Mouse (Mus musculus) heart, embryonic 15.5 days (tissue): ENCODE measurements around the gene Cdkl5. TPM values are rescaled to one million over a fixed set of nuclear protein-coding genes. Genes with fewer than 3 reads are reported as not detected.

Experiments used
- ATAC-seq: fragments of 200-750 bp; cut with Nextera tagmentation; replicated peaks from 2 replicates; pipeline ENCODE4 v1.8.0; 2017; ENCODE audit warnings: low read depth, moderate TSS enrichment; ENCODE audit not compliant: insufficient number of reproducible peaks, insufficient read depth, low FRiP score
- H3K27ac ChIP-seq: fragments of 300-500 bp; sonication (generic); 2 replicates; pipeline ENCODE4 v1.5.1; 2015; ENCODE audit warnings: mild to moderate bottlenecking, inconsistent platforms
- H3K27me3 ChIP-seq: fragments of 300-500 bp; sonication (generic); 2 replicates; pipeline ENCODE4 v1.6.1; 2015; ENCODE audit warnings: inconsistent platforms
- H3K36me3 ChIP-seq: fragments of 300-500 bp; sonication (generic); 2 replicates; pipeline ENCODE4 v1.6.1; 2015; ENCODE audit warnings: mild to moderate bottlenecking, inconsistent platforms
- H3K4me1 ChIP-seq: fragments of 300-500 bp; sonication (generic); replicated peaks from 2 replicates; pipeline ENCODE4 v1.6.1; 2015; ENCODE audit warnings: inconsistent platforms
- H3K4me2 ChIP-seq: fragments of 300-500 bp; sonication (generic); 2 replicates; pipeline ENCODE4 v1.6.1; 2015; ENCODE audit warnings: inconsistent platforms, mild to moderate bottlenecking, moderate library complexity
- H3K4me3 ChIP-seq: fragments of 300-500 bp; sonication (generic); 2 replicates; pipeline ENCODE4 v1.5.1; 2015; ENCODE audit warnings: mild to moderate bottlenecking, inconsistent platforms
- H3K9ac ChIP-seq: fragments of 300-500 bp; sonication (generic); 2 replicates; pipeline ENCODE4 v1.6.1; 2015; ENCODE audit warnings: mild to moderate bottlenecking, inconsistent platforms
- H3K9me3 ChIP-seq: fragments of 300-500 bp; sonication (generic); replicated peaks from 2 replicates; pipeline ENCODE4 v1.6.1; 2016; ENCODE audit warnings: inconsistent platforms
- WGBS: fragments of 180-500 bp; shearing (Covaris S2); methylation state at CpG from one replicate; pipeline ENCODE4 v1.1.7; 2015; ENCODE audit warnings: mixed read lengths; 5-methylcytosine and 5-hydroxymethylcytosine counted together
- polyA plus RNA-seq: library from polyadenylated mRNA; unstranded; fragments of >200 nt; fragmentation: Nextera tagmentation; extraction: Ambion mirVana; gene quantifications from 2 replicates; pipeline ENCODE4 v1.2.1, GENCODE M21; 2015

Gene Cdkl5
- polyA plus RNA-seq, 1 experiment from 2014 or later = 2.2 TPM

DNA sequence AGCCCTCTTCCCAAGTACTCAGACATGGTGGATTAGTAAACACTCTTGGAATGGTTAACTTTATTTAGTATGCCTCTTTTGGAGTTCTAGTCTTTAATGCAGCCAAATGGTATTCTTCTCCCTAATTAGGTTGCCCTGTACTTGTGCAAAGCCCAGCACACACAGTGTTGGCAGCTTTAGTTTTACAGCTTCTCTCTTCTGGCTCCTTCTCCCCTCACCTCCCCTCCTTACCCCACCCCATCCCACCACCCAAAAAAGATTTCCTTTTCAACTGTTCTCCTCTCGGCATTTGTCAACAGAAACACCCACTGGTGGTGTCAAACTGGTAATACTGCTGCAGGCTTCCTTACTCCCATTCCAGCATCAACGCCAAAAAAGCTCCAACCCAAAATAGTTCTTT, 1.8 kb downstream of the Cdkl5 start:
- Histone ChIP-seq H3K36me3 (no peaks in the 10 kb centered on the region), H3K27ac (no peak overlapping the region), H3K9me3 (no peaks in the 10 kb centered on the region), H3K4me1 (0 out of 2 replicates have a peak, but pooled peaks cover 3% of the 10 kb centered on the region), H3K9ac (no peak overlapping the region), H3K4me2 (peak overlapping the region; percentile 61), H3K27me3 (no peaks in the 10 kb centered on the region), H3K4me3 (no peak overlapping the region)
- ATAC-seq = no peak
- WGBS = 38% methylated on average over 2 of the region's 2 CpGs

DNA sequence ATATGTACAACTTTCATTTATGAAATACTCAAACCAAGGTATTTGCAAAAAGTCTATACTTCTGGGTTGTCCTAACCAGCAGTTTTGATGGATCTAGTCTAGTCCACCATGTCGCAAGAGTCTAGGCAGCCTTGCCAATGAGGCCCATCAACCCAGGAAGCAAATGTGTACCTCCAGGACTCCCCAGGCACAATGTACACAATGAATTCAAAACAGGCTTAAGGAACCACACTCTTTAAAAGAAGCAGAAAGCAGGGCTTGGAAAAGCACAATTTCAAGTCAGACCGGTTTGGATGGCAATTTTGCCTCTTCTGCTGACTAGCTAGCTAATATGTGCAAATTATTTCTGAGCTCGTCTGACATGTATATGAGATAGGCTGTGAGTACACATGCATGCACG, 4.2 kb downstream of the Cdkl5 start:
- no peaks in the 10 kb centered on the region for H3K27me3 ChIP-seq
- 87% methylated on average over 4 of the region's 4 CpGs for WGBS
- no peaks in the 10 kb centered on the region for H3K4me1 ChIP-seq
- no peak overlapping the region for H3K4me3 ChIP-seq
- no peaks in the 10 kb centered on the region for H3K9me3 ChIP-seq
- H3K9ac ChIP-seq = no peak overlapping the region
- no peak overlapping the region for H3K27ac ChIP-seq
- H3K4me2 ChIP-seq = no peak overlapping the region
- ATAC-seq = no peak
- no peaks in the 10 kb centered on the region for H3K36me3 ChIP-seq

DNA sequence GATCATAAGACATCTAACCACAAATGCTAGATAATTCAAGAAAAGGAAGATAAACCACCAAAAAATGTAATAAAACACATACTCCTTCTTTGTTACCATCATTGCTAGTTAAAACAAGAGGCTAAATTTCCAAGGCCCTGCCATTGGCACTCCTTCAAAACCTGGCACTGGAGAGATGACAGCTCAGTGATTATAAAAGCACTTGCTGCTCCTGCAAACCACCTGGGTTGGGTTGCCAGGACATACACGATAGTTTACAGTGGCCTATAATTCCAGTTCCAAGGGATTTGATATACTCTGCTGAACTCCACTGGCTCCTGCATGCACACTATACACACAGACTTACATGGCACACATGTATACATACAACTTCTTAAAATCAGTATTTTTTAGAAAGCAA, 16.6 kb downstream of the Cdkl5 start:
- Histone ChIP-seq H3K4me2 (no peak overlapping the region), H3K36me3 (no peaks in the 10 kb centered on the region), H3K9me3 (no peaks in the 10 kb centered on the region), H3K27me3 (no peaks in the 10 kb centered on the region), H3K9ac (no peak overlapping the region), H3K27ac (no peak overlapping the region), H3K4me3 (no peak overlapping the region), H3K4me1 (no peaks in the 10 kb centered on the region)
- WGBS = 33% methylated on average over 1 of the region's 1 CpGs
- ATAC-seq = no peak

DNA sequence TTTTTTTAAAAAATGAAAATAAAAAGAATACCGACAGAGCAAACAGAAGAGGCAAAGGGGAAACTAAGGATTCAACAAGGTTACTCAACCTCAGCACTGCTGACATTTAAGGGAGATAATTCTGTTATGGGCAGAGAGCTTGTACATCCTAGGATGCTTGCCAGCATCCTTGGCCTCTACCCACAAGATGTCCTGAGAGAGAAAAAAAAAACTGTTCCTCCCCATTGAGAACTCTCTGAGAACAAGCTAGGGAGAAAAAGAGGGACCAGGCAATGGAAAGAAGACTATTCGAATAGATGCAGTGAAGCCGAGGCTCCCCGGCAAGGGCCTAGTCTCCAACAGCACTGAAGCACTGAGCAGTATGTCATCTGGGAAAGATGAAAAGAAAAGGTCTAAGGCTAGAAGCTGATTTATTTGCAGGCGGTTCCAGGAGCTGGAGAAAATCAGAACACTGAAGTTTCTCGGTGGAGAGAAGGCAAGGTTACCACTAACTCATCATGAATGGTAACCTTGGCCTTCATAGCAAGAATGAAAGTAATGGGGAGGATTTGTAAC, 22.4 kb downstream of the Cdkl5 start:
- Histone ChIP-seq H3K4me3 (no peak overlapping the region), H3K27me3 (no peaks in the 10 kb centered on the region), H3K36me3 (no peaks in the 10 kb centered on the region), H3K9me3 (no peaks in the 10 kb centered on the region), H3K9ac (no peak overlapping the region), H3K27ac (no peak overlapping the region), H3K4me1 (no peaks in the 10 kb centered on the region), H3K4me2 (no peak overlapping the region)
- WGBS = 84% methylated on average over 6 of the region's 6 CpGs
- ATAC-seq = no peak

DNA sequence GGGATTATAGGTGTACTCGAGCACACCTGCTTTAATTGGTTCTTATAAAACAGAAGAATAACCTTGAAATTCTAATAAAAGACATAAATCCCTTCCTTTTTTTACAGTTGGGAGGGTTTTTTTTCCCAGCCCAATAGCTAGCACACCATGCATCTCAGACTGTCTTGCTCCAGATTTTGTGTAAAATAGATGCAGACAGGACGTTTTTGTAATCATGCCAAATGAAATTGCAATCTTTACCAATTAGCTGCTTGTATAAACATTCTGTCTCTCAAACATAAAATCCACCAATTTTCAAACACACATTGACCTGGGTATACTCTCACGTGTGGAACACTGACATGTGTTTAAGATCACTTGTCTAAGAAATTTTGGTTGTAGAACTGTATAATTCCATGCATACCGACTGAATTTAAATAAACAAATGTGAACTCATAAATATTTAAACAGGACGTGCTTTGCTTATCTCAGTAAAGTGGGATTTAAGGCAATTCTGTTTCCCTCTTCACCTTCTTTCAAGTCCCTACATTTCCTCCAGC, 35.8 kb downstream of the Cdkl5 start:
- H3K4me1 ChIP-seq = no peaks in the 10 kb centered on the region
- H3K36me3 ChIP-seq = no peaks in the 10 kb centered on the region
- H3K9me3 ChIP-seq = no peaks in the 10 kb centered on the region
- no peak for ATAC-seq
- H3K9ac ChIP-seq = no peak overlapping the region
- no peaks in the 10 kb centered on the region for H3K27me3 ChIP-seq
- 67% methylated on average over 5 of the region's 5 CpGs for WGBS
- no peak overlapping the region for H3K27ac ChIP-seq
- no peak overlapping the region for H3K4me2 ChIP-seq
- no peak overlapping the region for H3K4me3 ChIP-seq

DNA sequence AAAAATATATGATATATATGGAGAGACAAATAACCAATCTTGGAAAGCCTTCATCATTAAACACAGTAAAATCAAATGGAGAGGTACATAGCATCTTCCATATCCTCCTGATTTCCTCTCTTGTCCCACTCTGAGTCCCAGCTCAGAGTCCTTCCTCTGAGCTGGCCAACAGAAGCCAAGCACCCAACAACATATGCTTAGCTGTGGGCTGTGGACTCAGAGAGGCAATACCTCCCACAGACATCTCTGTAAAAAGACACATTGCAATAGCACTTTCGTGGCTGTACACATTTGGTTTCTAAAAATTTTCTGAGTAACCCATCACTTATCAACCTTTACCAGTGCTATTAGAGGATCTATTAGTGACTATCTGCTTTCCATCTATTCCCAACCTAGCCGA, 44.9 kb downstream of the Cdkl5 start:
- Histone ChIP-seq H3K9me3 (no peaks in the 10 kb centered on the region), H3K4me3 (no peak overlapping the region), H3K27me3 (no peaks in the 10 kb centered on the region), H3K9ac (no peak overlapping the region), H3K4me1 (no peaks in the 10 kb centered on the region), H3K4me2 (no peak overlapping the region), H3K36me3 (no peaks in the 10 kb centered on the region), H3K27ac (no peak overlapping the region)
- 86% methylated on average over 2 of the region's 2 CpGs for WGBS
- no peak for ATAC-seq

DNA sequence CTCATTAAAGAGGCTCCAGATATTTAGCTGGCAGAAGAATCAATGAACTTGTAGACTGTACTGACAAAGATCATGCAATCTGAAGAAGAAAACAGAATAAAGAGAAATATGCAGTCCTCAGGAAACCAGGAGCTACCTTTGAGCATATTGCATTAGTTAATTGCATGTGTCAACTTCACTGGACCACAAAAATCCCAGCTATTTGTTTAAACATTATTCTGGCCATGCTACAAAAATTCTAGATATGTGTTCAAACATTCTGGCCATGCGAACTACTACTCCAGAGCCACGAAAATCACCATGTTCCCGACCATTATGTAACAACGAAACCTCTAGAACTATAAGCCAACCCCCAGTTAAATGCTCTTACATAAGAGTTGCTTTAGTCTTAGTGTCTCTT, 49.8 kb downstream of the Cdkl5 start:
- no peaks in the 10 kb centered on the region for H3K9me3 ChIP-seq
- no peaks in the 10 kb centered on the region for H3K4me1 ChIP-seq
- no peak overlapping the region for H3K4me2 ChIP-seq
- no peaks in the 10 kb centered on the region for H3K27me3 ChIP-seq
- H3K36me3 ChIP-seq = no peaks in the 10 kb centered on the region
- H3K4me3 ChIP-seq = no peak overlapping the region
- no peak for ATAC-seq
- no peak overlapping the region for H3K9ac ChIP-seq
- WGBS = 75% methylated on average over 4 of the region's 4 CpGs
- no peak overlapping the region for H3K27ac ChIP-seq

DNA sequence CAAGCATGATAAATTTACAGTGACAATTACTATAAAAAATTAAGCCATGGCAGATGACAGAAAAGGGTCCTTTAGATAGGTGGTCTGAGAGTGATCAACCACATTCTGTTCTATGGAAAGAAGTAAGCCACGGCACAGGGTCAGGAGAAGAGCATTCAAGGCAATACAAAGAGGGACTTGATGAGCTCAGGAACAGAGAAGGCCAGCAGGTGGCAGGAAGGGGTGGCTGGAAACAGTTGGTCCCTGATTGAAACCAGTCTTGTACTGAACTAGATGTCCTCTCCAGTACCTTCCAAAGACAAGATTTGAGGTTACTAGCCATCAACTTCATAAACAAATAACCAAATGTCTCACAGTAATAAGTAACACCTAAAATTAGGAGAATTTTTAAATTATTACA, 59.0 kb downstream of the Cdkl5 start:
- H3K27ac ChIP-seq = no peak overlapping the region
- no peaks in the 10 kb centered on the region for H3K4me1 ChIP-seq
- no peaks in the 10 kb centered on the region for H3K27me3 ChIP-seq
- WGBS = 50% methylated on average over 1 of the region's 1 CpGs
- no peaks in the 10 kb centered on the region for H3K9me3 ChIP-seq
- no peak overlapping the region for H3K4me3 ChIP-seq
- no peak overlapping the region for H3K4me2 ChIP-seq
- ATAC-seq = no peak
- H3K9ac ChIP-seq = no peak overlapping the region
- no peaks in the 10 kb centered on the region for H3K36me3 ChIP-seq

DNA sequence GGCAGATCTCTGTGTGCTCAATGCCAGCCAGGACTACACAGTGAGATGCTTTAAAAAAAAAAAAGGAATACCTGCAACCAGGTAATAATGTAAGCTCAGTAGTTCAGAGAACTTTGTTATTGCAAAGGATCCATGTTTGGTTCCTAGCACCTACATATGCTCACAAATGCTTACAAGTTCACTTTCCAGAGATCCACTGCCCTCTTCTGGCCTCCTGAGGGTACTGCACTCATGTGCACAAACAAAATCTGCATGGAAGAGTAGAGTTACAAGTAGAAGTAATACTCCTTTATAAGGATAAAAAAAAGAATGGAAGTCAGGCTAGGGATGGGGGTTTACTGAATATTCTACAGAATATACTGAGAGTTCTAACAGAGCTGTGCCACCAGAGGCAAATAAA, 63.8 kb downstream of the Cdkl5 start:
- Histone ChIP-seq H3K4me1 (no peaks in the 10 kb centered on the region), H3K36me3 (no peaks in the 10 kb centered on the region), H3K27ac (no peak overlapping the region), H3K9ac (no peak overlapping the region), H3K4me3 (no peak overlapping the region), H3K27me3 (no peaks in the 10 kb centered on the region), H3K4me2 (no peak overlapping the region), H3K9me3 (no peaks in the 10 kb centered on the region)
- ATAC-seq = no peak

DNA sequence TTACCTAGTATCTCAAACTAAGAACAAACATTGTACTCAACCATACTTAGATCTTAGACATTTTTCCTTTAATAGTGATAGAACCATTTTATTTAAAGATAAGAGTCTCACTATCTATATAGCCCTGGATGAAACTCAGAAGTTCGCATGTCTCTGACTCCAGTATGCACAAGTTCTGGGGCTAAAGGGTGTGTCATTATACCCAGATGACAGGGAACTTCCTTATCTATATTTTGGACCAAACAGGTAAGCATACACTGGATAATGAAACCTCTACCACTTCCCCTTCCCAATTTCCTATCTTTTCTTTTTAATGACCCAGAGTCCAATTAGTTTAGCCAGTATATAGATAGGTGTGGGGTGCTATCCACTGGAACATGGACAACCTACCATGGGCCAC, 65.6 kb downstream of the Cdkl5 start:
- no peak for ATAC-seq
- Histone ChIP-seq H3K4me2 (no peak overlapping the region), H3K27ac (no peak overlapping the region), H3K27me3 (no peaks in the 10 kb centered on the region), H3K4me1 (no peaks in the 10 kb centered on the region), H3K36me3 (no peaks in the 10 kb centered on the region), H3K4me3 (no peak overlapping the region), H3K9ac (no peak overlapping the region), H3K9me3 (no peaks in the 10 kb centered on the region)
- 75% methylated on average over 1 of the region's 1 CpGs for WGBS

DNA sequence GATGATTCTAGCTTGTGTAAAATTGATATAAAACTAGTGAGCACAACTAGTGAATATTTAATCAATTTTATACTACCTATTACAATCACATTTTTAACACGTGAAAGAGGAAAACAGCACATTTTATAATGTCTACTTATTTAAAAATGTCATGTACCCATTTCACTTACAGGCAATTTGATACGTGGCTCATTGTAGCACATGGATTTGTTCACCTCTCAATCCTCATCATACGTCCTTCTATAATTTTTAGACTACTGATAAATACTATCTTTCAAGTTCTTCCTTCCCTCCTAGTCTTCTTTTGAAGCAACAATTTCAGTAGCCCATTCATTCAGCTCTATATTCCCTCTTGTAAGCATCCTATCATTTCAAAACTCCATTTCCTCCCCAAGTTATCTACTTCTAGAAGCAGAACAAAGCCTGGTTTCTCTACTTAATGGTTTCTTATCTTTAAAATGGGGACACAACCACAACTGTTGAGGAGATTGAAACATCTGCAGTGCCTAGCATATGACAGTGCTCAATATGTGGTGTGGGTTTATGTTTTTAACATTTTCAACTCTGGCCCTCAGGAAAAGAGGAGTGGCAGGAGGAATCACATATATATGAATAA, 75.4 kb downstream of the Cdkl5 start:
- H3K27ac ChIP-seq = no peak overlapping the region
- H3K36me3 ChIP-seq = no peaks in the 10 kb centered on the region
- H3K27me3 ChIP-seq = no peaks in the 10 kb centered on the region
- H3K4me2 ChIP-seq = no peak overlapping the region
- 71% methylated on average over 3 of the region's 3 CpGs for WGBS
- ATAC-seq = no peak
- H3K4me1 ChIP-seq = no peaks in the 10 kb centered on the region
- no peaks in the 10 kb centered on the region for H3K9me3 ChIP-seq
- no peak overlapping the region for H3K4me3 ChIP-seq
- no peak overlapping the region for H3K9ac ChIP-seq

DNA sequence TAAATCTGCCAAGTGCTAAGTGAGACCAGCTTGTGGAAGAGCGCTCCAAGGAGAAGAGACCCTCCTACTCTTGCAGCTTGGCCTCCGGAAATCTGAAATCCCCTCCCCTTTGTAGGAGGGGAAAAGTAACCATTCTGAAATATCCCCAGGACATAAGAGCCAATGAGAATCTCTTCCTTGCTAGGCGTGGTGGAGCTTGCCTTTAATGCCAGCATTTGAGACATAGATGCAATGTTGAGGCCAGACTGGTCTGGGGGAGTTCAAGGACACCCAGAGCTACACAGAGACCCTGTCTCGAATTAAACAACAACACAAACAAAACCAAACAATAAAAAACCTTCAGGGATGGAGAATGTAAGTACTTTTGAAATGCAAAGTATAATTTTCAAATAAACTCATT, 87.6 kb downstream of the Cdkl5 start, which contains the start of gene Gja6:
Gja6 (minus strand) TSS at position 101 of the 400 bp plus-strand sequence.
- Histone ChIP-seq H3K36me3 (no peaks in the 10 kb centered on the region), H3K4me2 (no peak within 1 kb of the TSS), H3K4me3 (no peak within 1 kb of the TSS), H3K9me3 (no peaks in the 10 kb centered on the region), H3K27me3 (no peaks in the 10 kb centered on the region), H3K4me1 (no peaks in the 10 kb centered on the region), H3K27ac (no peak within 1 kb of the TSS), H3K9ac (no peak within 1 kb of the TSS)
- 57% methylated on average over 4 of the region's 4 CpGs for WGBS
- no peak for ATAC-seq
